In genomic region chr2:109936410-109936755, GRCm38 (mm10) we compare ENCODE assay signal across 35 mouse cellular contexts. TPM values are rescaled to one million over a fixed set of nuclear protein-coding genes. Genes with fewer than 3 reads are reported as not detected.
DNase-seq lines count a peak whose midpoint lies in the region; ATAC-seq lines count a peak whose summit lies in the region.
"Had no signal": no experiment of that assay in that cellular context is flagged by ENCODE, and none has a peak within 500 bp of the region (broad histone marks: within the 10 kb centered on the region; RNA-seq: fewer than 3 reads in every experiment).

No protein-coding gene starts in this region.

- peaks cover 28% of the 10 kb centered on the region for H3K4me1 ChIP-seq in embryonic facial prominence, embryonic 15.5 days
- peaks cover 44% of the 10 kb centered on the region for H3K4me1 ChIP-seq in embryonic facial prominence, embryonic 10.5 days
- H3K4me1 ChIP-seq in heart, embryonic 16.5 days (ENCODE audit: control insufficient read depth, insufficient read depth, low read length) = peaks cover 24% of the 10 kb centered on the region
- peaks cover 37% of the 10 kb centered on the region for H3K4me1 ChIP-seq in liver, embryonic 12.5 days
- H3K4me1 ChIP-seq in liver, embryonic 11.5 days (replicated peaks; ENCODE audit: control insufficient read depth, insufficient read depth, low read length) = peaks cover 15% of the 10 kb centered on the region

- H3K27ac ChIP-seq in embryonic facial prominence, embryonic 15.5 days (replicated peaks) = 0 out of 2 replicates have a peak overlapping the region, but pooled peaks have one; percentile 22
- H3K27ac ChIP-seq in embryonic facial prominence, embryonic 10.5 days (replicated peaks) = no peak overlapping the region
- no peak overlapping the region for H3K27ac ChIP-seq in heart, embryonic 16.5 days (ENCODE audit: low read length)
- 0 out of 2 replicates have a peak overlapping the region, but pooled peaks have one; percentile 30 for H3K27ac ChIP-seq in liver, embryonic 12.5 days
- H3K27ac ChIP-seq in liver, embryonic 11.5 days (ENCODE audit: low read depth, low read length) = no peak overlapping the region
- H3K27ac ChIP-seq: embryonic facial prominence, embryonic 12.5 days; forebrain, embryonic 13.5 days; hindbrain, embryonic 13.5 days; kidney, embryonic 15.5 days; layer of hippocampus, adult 2 months; left cerebral cortex, adult 2 months; limb, embryonic 13.5 days; neural tube, embryonic 13.5 days had no signal

- H3K36me3 ChIP-seq in embryonic facial prominence, embryonic 15.5 days = no peaks in the 10 kb centered on the region
- peaks cover 16% of the 10 kb centered on the region for H3K36me3 ChIP-seq in embryonic facial prominence, embryonic 10.5 days (replicated peaks)
- no peaks in the 10 kb centered on the region for H3K36me3 ChIP-seq in heart, embryonic 16.5 days (ENCODE audit: control insufficient read depth, insufficient read depth)
- H3K36me3 ChIP-seq in liver, embryonic 12.5 days = no peaks in the 10 kb centered on the region
- no peaks in the 10 kb centered on the region for H3K36me3 ChIP-seq in liver, embryonic 11.5 days (ENCODE audit: control insufficient read depth, insufficient read depth, low read length)
- H3K36me3 ChIP-seq: embryonic facial prominence, embryonic 12.5 days; G1E; hindbrain, embryonic 13.5 days; neural tube, embryonic 13.5 days had no signal

- no peaks in the 10 kb centered on the region for H3K27me3 ChIP-seq in embryonic facial prominence, embryonic 15.5 days
- H3K27me3 ChIP-seq in embryonic facial prominence, embryonic 10.5 days (replicated peaks; ENCODE audit: low read depth, poor library complexity, severe bottlenecking) = no peaks in the 10 kb centered on the region; the same call in 1 of the 2 replicates
- H3K27me3 ChIP-seq in heart, embryonic 16.5 days (ENCODE audit: control insufficient read depth, insufficient read depth, low read length) = no peaks in the 10 kb centered on the region
- H3K27me3 ChIP-seq in liver, embryonic 12.5 days (replicated peaks) = no peaks in the 10 kb centered on the region
- no peaks in the 10 kb centered on the region for H3K27me3 ChIP-seq in liver, embryonic 11.5 days (replicated peaks; ENCODE audit: control insufficient read depth, insufficient read depth, low read length)
- H3K27me3 ChIP-seq: CH12.LX; embryonic facial prominence, embryonic 12.5 days; hindbrain, embryonic 13.5 days; kidney, embryonic 15.5 days; limb, embryonic 13.5 days; neural tube, embryonic 13.5 days; Patski had no signal

- no peaks in the 10 kb centered on the region for H3K9me3 ChIP-seq in embryonic facial prominence, embryonic 15.5 days (replicated peaks)
- H3K9me3 ChIP-seq in embryonic facial prominence, embryonic 10.5 days = no peaks in the 10 kb centered on the region
- no peaks in the 10 kb centered on the region for H3K9me3 ChIP-seq in heart, embryonic 16.5 days (replicated peaks; ENCODE audit: control insufficient read depth, low read length)
- no peaks in the 10 kb centered on the region for H3K9me3 ChIP-seq in liver, embryonic 12.5 days (replicated peaks)
- no peaks in the 10 kb centered on the region for H3K9me3 ChIP-seq in liver, embryonic 11.5 days (ENCODE audit: control insufficient read depth, low read length)
- H3K9me3 ChIP-seq: embryonic facial prominence, embryonic 12.5 days; forebrain, embryonic 13.5 days; G1E; hindbrain, embryonic 13.5 days; kidney, embryonic 15.5 days; midbrain, embryonic 10.5 days; neural tube, embryonic 13.5 days had no signal

- DNase-seq in embryonic facial prominence, embryonic 10.5 days (ENCODE audit: low spot score) = no peak
- DNase-seq in heart, postnatal 10 days = no peak
- no peak for DNase-seq in liver, embryonic 11.5 days (ENCODE audit: low spot score)
- peak; percentile 45 for DNase-seq in ZHBTc4 (ENCODE audit: low read depth, low spot score)
- no peak for DNase-seq in lung, postnatal 25 days (ENCODE audit: low spot score)
- DNase-seq: adrenal gland, postnatal 14 days; cerebellum, adult 11 months; cerebellum, adult 9-10 months; cerebellum, postnatal 36 days; gastrocnemius, postnatal 36 days; heart, adult 18-20 months; kidney, adult 11 months; kidney, postnatal 36 days; lung, adult 18-20 months; lung, postnatal 10 days; spleen, adult 18-20 months; thymus, adult 18-20 months; thymus, postnatal 25 days had no signal

- WGBS in embryonic facial prominence, embryonic 15.5 days = 59% methylated on average over 2 of the region's 2 CpGs
- WGBS in embryonic facial prominence, embryonic 10.5 days = 61% methylated on average over 2 of the region's 2 CpGs
- WGBS in heart, embryonic 16.5 days = 51% methylated on average over 2 of the region's 2 CpGs
- WGBS in liver, embryonic 12.5 days (ENCODE audit: insufficient replicate concordance) = 56% methylated on average over 2 of the region's 2 CpGs
- WGBS in liver, embryonic 11.5 days = 73% methylated on average over 2 of the region's 2 CpGs

- intact Hi-C loops in heart, postnatal 10 days (cut with DNase I) = no loop called here

- no peak overlapping the region for H3K4me3 ChIP-seq in embryonic facial prominence, embryonic 15.5 days (replicated peaks)
- no peak overlapping the region for H3K4me3 ChIP-seq in embryonic facial prominence, embryonic 10.5 days
- no peak overlapping the region for H3K4me3 ChIP-seq in heart, embryonic 16.5 days (ENCODE audit: low read length)
- H3K4me3 ChIP-seq in liver, embryonic 12.5 days = no peak overlapping the region
- no peak overlapping the region for H3K4me3 ChIP-seq in liver, embryonic 11.5 days (ENCODE audit: low read depth, low read length)
- H3K4me3 ChIP-seq: embryonic facial prominence, embryonic 12.5 days; forebrain, embryonic 13.5 days; hindbrain, embryonic 13.5 days; kidney, embryonic 15.5 days; layer of hippocampus, adult 2 months; left cerebral cortex, adult 2 months; limb, embryonic 13.5 days; midbrain, embryonic 10.5 days; myocyte; neural tube, embryonic 13.5 days had no signal

- H3K4me2 ChIP-seq in embryonic facial prominence, embryonic 15.5 days (replicated peaks) = no peak overlapping the region
- 0 out of 2 replicates have a peak overlapping the region, but pooled peaks have one; percentile 23 for H3K4me2 ChIP-seq in heart, embryonic 16.5 days (ENCODE audit: low read depth, low read length)
- H3K4me2 ChIP-seq in liver, embryonic 12.5 days = no peak overlapping the region
- no peak overlapping the region for H3K4me2 ChIP-seq in liver, embryonic 11.5 days
- H3K4me2 ChIP-seq: embryonic facial prominence, embryonic 12.5 days; forebrain, embryonic 13.5 days; heart, embryonic 11.5 days; hindbrain, embryonic 13.5 days; kidney, embryonic 15.5 days; limb, embryonic 13.5 days; neural tube, embryonic 13.5 days had no signal

- H3K9ac ChIP-seq in embryonic facial prominence, embryonic 15.5 days = no peak overlapping the region
- no peak overlapping the region for H3K9ac ChIP-seq in heart, embryonic 16.5 days (ENCODE audit: low read length)
- no peak overlapping the region for H3K9ac ChIP-seq in liver, embryonic 12.5 days
- no peak overlapping the region for H3K9ac ChIP-seq in liver, embryonic 11.5 days (ENCODE audit: low read depth, low read length)
- H3K9ac ChIP-seq: embryonic facial prominence, embryonic 12.5 days; forebrain, embryonic 13.5 days; hindbrain, embryonic 13.5 days; kidney, embryonic 15.5 days; limb, embryonic 13.5 days; neural tube, embryonic 13.5 days had no signal

- ATAC-seq in embryonic facial prominence, embryonic 15.5 days (ENCODE audit: insufficient number of reproducible peaks, low FRiP score, low TSS enrichment, low read depth) = no peak
- ATAC-seq in heart, embryonic 16.5 days (replicated peaks; ENCODE audit: extremely low read depth, insufficient read depth, low FRiP score) = no peak
- no peak for ATAC-seq in liver, embryonic 12.5 days
- ATAC-seq in liver, embryonic 11.5 days (replicated peaks; ENCODE audit: low FRiP score) = no peak
- ATAC-seq: Patski had no signal

RNA-seq across cellular contexts. Expression of gene Lgr4, which starts 18.9 kb away (rescaled TPM):
- 20.7 and 23.3 TPM in 2 replicates for polyA plus RNA-seq in embryonic facial prominence, embryonic 15.5 days (2015; fragmentation: Nextera tagmentation; extraction: Ambion mirVana)
- polyA plus RNA-seq in embryonic facial prominence, embryonic 10.5 days (2016; fragmentation: Nextera tagmentation; extraction: Ambion mirVana) = 14.1 and 14.6 TPM in 2 replicates
- 11.3 and 11.8 TPM in 2 replicates for polyA plus RNA-seq in heart, embryonic 16.5 days (2015; fragmentation: Nextera tagmentation; extraction: Ambion mirVana)
- 10 to 100 TPM; 34.3 to 36.6 TPM for total RNA-seq in heart, postnatal 10 days (2021)
- polyA plus RNA-seq in liver, embryonic 12.5 days (2016; fragmentation: Nextera tagmentation; extraction: Ambion mirVana) = 5.8 and 6.0 TPM in 2 replicates
- polyA plus RNA-seq in liver, embryonic 11.5 days (2014; fragmentation: Nextera tagmentation; extraction: Ambion mirVana) = 9.5 and 10.0 TPM in 2 replicates

RNA-seq across cellular contexts. Expression of gene Lin7c, which starts 45.7 kb away (rescaled TPM):
- polyA plus RNA-seq in embryonic facial prominence, embryonic 15.5 days (2015; fragmentation: Nextera tagmentation; extraction: Ambion mirVana) = 57.4 and 64.4 TPM in 2 replicates
- polyA plus RNA-seq in embryonic facial prominence, embryonic 10.5 days (2016; fragmentation: Nextera tagmentation; extraction: Ambion mirVana) = 77.9 and 79.9 TPM in 2 replicates
- polyA plus RNA-seq in heart, embryonic 16.5 days (2015; fragmentation: Nextera tagmentation; extraction: Ambion mirVana) = 37.8 and 41.9 TPM in 2 replicates
- total RNA-seq in heart, postnatal 10 days (2021) = 10 to 100 TPM; 55.1 to 56.9 TPM
- 29.9 and 31.6 TPM in 2 replicates for polyA plus RNA-seq in liver, embryonic 12.5 days (2016; fragmentation: Nextera tagmentation; extraction: Ambion mirVana)
- polyA plus RNA-seq in liver, embryonic 11.5 days (2014; fragmentation: Nextera tagmentation; extraction: Ambion mirVana) = 44.4 and 53.4 TPM in 2 replicates

Comparison
In these comparisons a context has a peak if more than half of its experiments do, and no peak if none do; other contexts are left out.
1. H3K27ac ChIP-seq: peak in embryonic facial prominence, embryonic 15.5 days (single experiment) and liver, embryonic 12.5 days (single experiment); none in embryonic facial prominence, embryonic 10.5 days (single experiment), heart, embryonic 16.5 days (single experiment) and liver, embryonic 11.5 days (single experiment).